Mouse (Mus musculus): ENCODE data around the gene Misp. TPM values are rescaled to one million over a fixed set of nuclear protein-coding genes. Genes with fewer than 3 reads are reported as not detected.

Gene Misp
- polyA plus RNA-seq, 1 experiment from 2014 or later: 10.5 TPM

DNA sequence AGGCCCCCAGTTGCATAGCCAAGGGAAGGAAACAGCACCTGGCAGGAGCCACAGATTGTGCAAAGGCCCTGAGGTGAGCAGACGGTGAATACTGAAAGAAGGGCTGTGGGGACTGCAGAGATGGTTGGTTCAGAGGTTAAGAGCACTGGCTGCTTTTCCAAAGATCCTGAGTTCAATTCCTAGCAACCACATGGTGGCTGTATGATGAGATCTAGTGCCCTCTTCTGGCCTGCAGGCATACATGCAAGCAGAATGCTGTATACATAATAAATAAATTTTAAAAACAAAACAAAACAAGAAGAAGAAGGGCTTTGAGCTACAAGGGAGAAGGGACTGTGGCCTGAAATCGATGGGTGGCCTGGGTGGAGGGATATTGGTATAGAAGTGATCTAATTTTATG lies 3.7 kb upstream of the Misp start:
- Histone ChIP-seq H3K36me3 (ENCODE audit: insufficient read depth, low read length) (no peaks in the 10 kb centered on the region), H3K9ac (replicated peaks; ENCODE audit: low read depth) (no peak overlapping the region), H3K4me2 (replicated peaks; ENCODE audit: low read depth, low read length) (no peak overlapping the region), H3K9me3 (ENCODE audit: low read length) (no peaks in the 10 kb centered on the region), H3K4me1 (ENCODE audit: insufficient read depth, low read depth, low read length) (no peaks in the 10 kb centered on the region), H3K27ac (ENCODE audit: low read length) (no peak overlapping the region), H3K27me3 (replicated peaks; ENCODE audit: insufficient read depth, low read length) (no peaks in the 10 kb centered on the region), H3K4me3 (ENCODE audit: low read depth, low read length) (no peak overlapping the region)
- TF ChIP-seq CTCF (IDR thresholded peaks at IDR 0.05): peak; percentile 62
- TF ChIP-seq EP300 (IDR thresholded peaks at IDR 0.05): no peak
- DNase-seq (ENCODE audit: low spot score): no peak
- ATAC-seq: no peak
- 72% methylated on average over 2 of the region's 2 CpGs for WGBS

DNA sequence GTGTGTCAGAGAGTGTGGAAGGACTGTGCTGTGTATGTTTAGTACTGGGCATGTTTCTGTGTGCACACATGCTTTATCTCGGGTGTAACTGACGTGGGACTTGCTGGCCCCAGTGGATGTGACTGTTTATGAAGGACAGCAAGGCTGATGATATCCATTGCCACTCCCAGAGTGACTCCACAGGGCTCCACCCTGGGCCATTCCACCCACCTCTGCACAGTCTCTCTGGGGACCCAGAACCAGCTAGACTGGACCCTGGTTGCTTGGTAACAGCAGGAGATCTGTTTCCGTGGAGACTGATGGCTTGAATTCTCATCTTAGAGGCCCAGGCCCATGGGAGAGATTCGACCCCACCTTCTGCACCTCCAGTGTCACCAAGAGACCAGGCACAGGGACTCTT lies 2.6 kb upstream of the Misp start:
- no peak overlapping the region for H3K27ac ChIP-seq (ENCODE audit: low read length)
- no peak for TF ChIP-seq EP300 (IDR thresholded peaks at IDR 0.05)
- no peak for TF ChIP-seq CTCF (IDR thresholded peaks at IDR 0.05)
- WGBS: 66% methylated on average over 4 of the region's 4 CpGs
- no peaks in the 10 kb centered on the region for H3K36me3 ChIP-seq (ENCODE audit: insufficient read depth, low read length)
- H3K4me2 ChIP-seq (replicated peaks; ENCODE audit: low read depth, low read length): no peak overlapping the region
- no peak overlapping the region for H3K4me3 ChIP-seq (ENCODE audit: low read depth, low read length)
- H3K9ac ChIP-seq (replicated peaks; ENCODE audit: low read depth): no peak overlapping the region
- H3K9me3 ChIP-seq (ENCODE audit: low read length): no peaks in the 10 kb centered on the region
- DNase-seq (ENCODE audit: low spot score) (no peak), ATAC-seq (no peak)
- no peaks in the 10 kb centered on the region; the same call in 1 of the 2 replicates for H3K4me1 ChIP-seq (ENCODE audit: insufficient read depth, low read depth, low read length)
- no peaks in the 10 kb centered on the region for H3K27me3 ChIP-seq (replicated peaks; ENCODE audit: insufficient read depth, low read length)

DNA sequence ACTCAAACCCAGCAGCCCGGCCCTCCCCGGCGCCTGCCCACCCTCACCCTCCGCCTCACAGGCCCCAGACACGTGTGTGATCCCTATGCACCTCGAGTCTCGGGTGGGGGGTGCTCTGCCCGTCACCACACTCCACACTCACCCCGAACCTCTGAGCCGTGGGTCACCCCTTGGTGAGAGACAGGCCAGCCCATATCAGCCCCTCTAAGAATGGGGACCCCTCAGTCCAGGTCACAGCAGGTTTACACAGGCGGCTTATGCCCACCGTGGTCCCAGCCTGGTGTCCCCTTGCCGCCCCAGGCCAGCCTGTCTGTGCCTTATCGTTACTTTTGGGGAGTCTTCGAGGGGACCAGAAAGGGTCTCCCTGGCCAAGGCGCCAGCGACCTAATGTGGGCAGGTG lies 1.2 kb upstream of the Misp start:
- no peak overlapping the region for H3K27ac ChIP-seq (ENCODE audit: low read length)
- ATAC-seq: no peak
- no peak for TF ChIP-seq EP300 (IDR thresholded peaks at IDR 0.05)
- no peak for TF ChIP-seq CTCF (IDR thresholded peaks at IDR 0.05)
- H3K4me3 ChIP-seq (ENCODE audit: low read depth, low read length): no peak overlapping the region
- peaks cover 6% of the 10 kb centered on the region for H3K4me1 ChIP-seq (ENCODE audit: insufficient read depth, low read depth, low read length)
- no peaks in the 10 kb centered on the region for H3K9me3 ChIP-seq (ENCODE audit: low read length)
- no peak overlapping the region for H3K4me2 ChIP-seq (replicated peaks; ENCODE audit: low read depth, low read length)
- no peak overlapping the region for H3K9ac ChIP-seq (replicated peaks; ENCODE audit: low read depth)
- no peak for DNase-seq (ENCODE audit: low spot score)
- H3K27me3 ChIP-seq (replicated peaks; ENCODE audit: insufficient read depth, low read length): no peaks in the 10 kb centered on the region
- no peaks in the 10 kb centered on the region for H3K36me3 ChIP-seq (ENCODE audit: insufficient read depth, low read length)
- 92% methylated on average over 17 of the region's 17 CpGs for WGBS

DNA sequence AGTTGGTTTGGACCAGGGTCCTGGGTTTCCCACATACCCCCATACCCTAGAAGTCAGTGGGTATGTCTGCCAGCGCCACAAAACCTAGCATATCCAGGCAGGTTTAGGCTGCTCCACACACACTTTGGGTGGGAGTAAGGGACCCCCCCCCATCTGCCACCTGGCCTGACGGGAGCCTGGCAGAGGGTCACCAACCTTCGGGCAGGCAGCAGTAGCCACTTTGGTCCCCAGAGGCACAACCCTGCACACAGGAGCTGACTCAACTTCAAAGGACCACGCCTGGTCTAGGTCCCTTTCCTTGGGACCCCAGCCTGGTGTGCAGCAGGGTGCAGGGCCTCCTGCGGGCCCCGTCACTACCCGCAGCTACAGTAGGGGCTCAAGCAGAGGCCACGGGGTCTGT lies 512 bp upstream of the Misp start:
- no peak overlapping the region for H3K4me3 ChIP-seq (ENCODE audit: low read depth, low read length)
- H3K4me2 ChIP-seq (replicated peaks; ENCODE audit: low read depth, low read length): no peak overlapping the region
- ATAC-seq (no peak), DNase-seq (ENCODE audit: low spot score) (no peak)
- H3K36me3 ChIP-seq (ENCODE audit: insufficient read depth, low read length): no peaks in the 10 kb centered on the region
- TF ChIP-seq CTCF (IDR thresholded peaks at IDR 0.05) (no peak), EP300 (IDR thresholded peaks at IDR 0.05) (no peak)
- 79% methylated on average over 8 of the region's 8 CpGs for WGBS
- H3K27me3 ChIP-seq (replicated peaks; ENCODE audit: insufficient read depth, low read length): no peaks in the 10 kb centered on the region
- no peak overlapping the region for H3K9ac ChIP-seq (replicated peaks; ENCODE audit: low read depth)
- H3K4me1 ChIP-seq (ENCODE audit: insufficient read depth, low read depth, low read length): peaks cover 6% of the 10 kb centered on the region
- H3K27ac ChIP-seq (ENCODE audit: low read length): 0 out of 2 replicates have a peak overlapping the region, but pooled peaks have one; percentile 47
- H3K9me3 ChIP-seq (ENCODE audit: low read length): no peaks in the 10 kb centered on the region

DNA sequence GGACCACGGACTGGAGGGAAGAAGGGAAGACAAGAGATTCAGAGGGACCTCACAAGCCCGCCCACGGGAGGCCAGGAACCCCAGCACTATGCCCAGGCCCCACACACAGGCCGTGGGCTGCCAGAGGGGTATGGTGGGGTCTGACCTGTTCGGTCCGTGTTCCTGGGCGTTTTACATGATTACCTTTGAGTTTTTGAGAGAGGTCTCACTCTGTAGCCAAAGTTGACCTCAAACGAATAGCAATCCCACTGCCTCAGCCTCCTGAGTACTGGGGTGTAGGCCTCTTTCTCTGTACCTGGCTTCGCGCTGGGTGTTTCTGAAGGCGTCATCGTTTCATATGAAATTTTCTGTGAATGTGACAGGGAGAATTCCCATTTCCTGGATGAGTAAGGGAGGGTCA lies 942 bp downstream of the Misp start:
- Histone ChIP-seq H3K36me3 (ENCODE audit: insufficient read depth, low read length) (no peaks in the 10 kb centered on the region), H3K9ac (replicated peaks; ENCODE audit: low read depth) (no peak overlapping the region), H3K4me1 (ENCODE audit: insufficient read depth, low read depth, low read length) (peaks cover 6% of the 10 kb centered on the region), H3K9me3 (ENCODE audit: low read length) (no peaks in the 10 kb centered on the region), H3K4me3 (ENCODE audit: low read depth, low read length) (no peak overlapping the region), H3K27ac (ENCODE audit: low read length) (no peak overlapping the region), H3K27me3 (replicated peaks; ENCODE audit: insufficient read depth, low read length) (no peaks in the 10 kb centered on the region), H3K4me2 (replicated peaks; ENCODE audit: low read depth, low read length) (no peak overlapping the region; the same call in 1 of the 2 replicates)
- ATAC-seq: no peak
- 87% methylated on average over 12 of the region's 12 CpGs for WGBS
- TF ChIP-seq CTCF (IDR thresholded peaks at IDR 0.05): no peak
- TF ChIP-seq EP300 (IDR thresholded peaks at IDR 0.05): no peak
- DNase-seq (ENCODE audit: low spot score): no peak

DNA sequence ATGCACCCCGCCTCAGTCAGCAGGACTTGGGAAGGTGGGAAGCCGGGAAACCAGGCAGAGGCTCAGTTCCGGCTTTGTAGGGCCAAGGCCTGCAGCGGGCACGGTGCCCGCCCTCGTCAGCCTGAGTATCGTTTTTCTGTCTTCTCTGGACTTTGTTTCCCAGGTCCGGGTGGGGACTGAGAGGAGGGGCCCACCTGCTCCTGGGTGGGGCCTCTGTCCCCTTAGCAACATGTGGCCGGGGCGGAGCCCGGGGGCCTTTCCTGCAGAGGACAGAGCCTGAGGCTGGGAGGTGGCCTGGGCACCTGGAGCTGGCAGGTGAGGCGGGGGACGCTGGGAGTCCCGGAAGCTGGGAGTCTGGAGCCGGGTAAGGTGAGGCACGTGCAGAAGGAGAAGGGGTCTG lies 1.6 kb downstream of the Misp start:
- Histone ChIP-seq H3K4me1 (ENCODE audit: insufficient read depth, low read depth, low read length) (peaks cover 6% of the 10 kb centered on the region), H3K27me3 (replicated peaks; ENCODE audit: insufficient read depth, low read length) (no peaks in the 10 kb centered on the region), H3K4me2 (replicated peaks; ENCODE audit: low read depth, low read length) (peak overlapping the region; percentile 44), H3K4me3 (ENCODE audit: low read depth, low read length) (no peak overlapping the region), H3K36me3 (ENCODE audit: insufficient read depth, low read length) (no peaks in the 10 kb centered on the region), H3K27ac (ENCODE audit: low read length) (peak overlapping the region; percentile 32; the same call in 1 of the 2 replicates), H3K9ac (replicated peaks; ENCODE audit: low read depth) (peak overlapping the region; percentile 39; the same call in 1 of the 2 replicates), H3K9me3 (ENCODE audit: low read length) (no peaks in the 10 kb centered on the region)
- WGBS: 37% methylated on average over 17 of the region's 17 CpGs
- ATAC-seq (peak; percentile 68), DNase-seq (ENCODE audit: low spot score) (peak; percentile 56)
- TF ChIP-seq CTCF (IDR thresholded peaks at IDR 0.05) (no peak), EP300 (IDR thresholded peaks at IDR 0.05) (no peak)

DNA sequence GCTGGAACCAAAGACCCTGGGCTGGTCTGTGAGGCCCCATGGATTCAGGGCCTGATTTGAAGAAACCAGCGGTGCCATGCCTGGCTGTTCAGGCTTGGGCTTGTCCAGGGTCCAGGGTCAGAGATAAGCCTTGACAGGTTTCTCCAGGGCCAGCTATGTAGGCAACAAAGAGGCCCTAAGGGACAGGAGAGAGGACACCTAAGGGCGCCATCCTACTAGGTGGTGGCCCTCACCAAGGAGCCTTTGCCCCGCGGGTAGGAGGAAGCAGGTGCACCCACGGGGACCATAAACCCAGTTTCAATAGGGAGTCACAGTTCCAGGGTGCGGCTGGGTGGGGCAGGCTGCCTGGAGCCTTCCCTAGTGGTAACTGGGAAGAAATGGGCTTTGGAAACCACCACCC lies 2.2 kb downstream of the Misp start:
- peak overlapping the region; percentile 44 for H3K4me2 ChIP-seq (replicated peaks; ENCODE audit: low read depth, low read length)
- no peak for ATAC-seq
- 64% methylated on average over 6 of the region's 6 CpGs for WGBS

More for the DNA sequence above, 2.2 kb downstream of the Misp start:
- no peak for DNase-seq (ENCODE audit: low spot score)
- H3K4me3 ChIP-seq (ENCODE audit: low read depth, low read length): no peak overlapping the region
- H3K9me3 ChIP-seq (ENCODE audit: low read length): no peaks in the 10 kb centered on the region
- H3K4me1 ChIP-seq (ENCODE audit: insufficient read depth, low read depth, low read length): peaks cover 6% of the 10 kb centered on the region
- no peaks in the 10 kb centered on the region for H3K36me3 ChIP-seq (ENCODE audit: insufficient read depth, low read length)
- H3K27me3 ChIP-seq (replicated peaks; ENCODE audit: insufficient read depth, low read length): no peaks in the 10 kb centered on the region
- TF ChIP-seq EP300 (IDR thresholded peaks at IDR 0.05) (no peak), CTCF (IDR thresholded peaks at IDR 0.05) (no peak)
- H3K9ac ChIP-seq (replicated peaks; ENCODE audit: low read depth): no peak overlapping the region
- peak overlapping the region; percentile 52; the same call in 1 of the 2 replicates for H3K27ac ChIP-seq (ENCODE audit: low read length)
